22 mouse cellular contexts compared by ENCODE assay signal in genomic region chr2:93835596-93835995, GRCm38 (mm10). TPM values are rescaled to one million over a fixed set of nuclear protein-coding genes. Genes with fewer than 3 reads are reported as not detected.
DNase-seq lines count a peak whose midpoint lies in the region; ATAC-seq and TF ChIP-seq lines count a peak whose summit lies in the region.
"Had no signal": no experiment of that assay in that cellular context is flagged by ENCODE, and none has a peak within 500 bp of the region (broad histone marks: within the 10 kb centered on the region; RNA-seq: fewer than 3 reads in every experiment).

No protein-coding gene starts in this region.

- no peak overlapping the region for H3K4me3 ChIP-seq in midbrain, postnatal 0 days (ENCODE audit: low read depth, low read length)
- no peak overlapping the region for H3K4me3 ChIP-seq in midbrain, embryonic 15.5 days
- H3K4me3 ChIP-seq in E14TG2a.4 (replicated peaks; ENCODE audit: low read length), result peak overlapping the region; percentile 35; the same call in 1 of the 2 replicates
- H3K4me3 ChIP-seq in neural tube, embryonic 15.5 days (replicated peaks), result no peak overlapping the region
- H3K4me3 ChIP-seq: embryonic facial prominence, embryonic 10.5 days; embryonic facial prominence, embryonic 12.5 days; forebrain, embryonic 12.5 days had no signal

- peak overlapping the region; percentile 12; the same call in 1 of the 2 replicates for H3K27ac ChIP-seq in midbrain, postnatal 0 days (ENCODE audit: low read depth, low read length)
- H3K27ac ChIP-seq in midbrain, embryonic 15.5 days, result no peak overlapping the region
- H3K27ac ChIP-seq in neural tube, embryonic 15.5 days (replicated peaks), result no peak overlapping the region
- H3K27ac ChIP-seq: embryonic facial prominence, embryonic 10.5 days; embryonic facial prominence, embryonic 12.5 days; forebrain, embryonic 12.5 days had no signal

- H3K9me3 ChIP-seq in midbrain, postnatal 0 days (ENCODE audit: low read length), result no peaks in the 10 kb centered on the region
- H3K9me3 ChIP-seq in midbrain, embryonic 15.5 days, result no peaks in the 10 kb centered on the region
- H3K9me3 ChIP-seq in E14TG2a.4 (ENCODE audit: low read length), result peaks cover 7% of the 10 kb centered on the region; the same call in 1 of the 2 replicates
- H3K9me3 ChIP-seq in neural tube, embryonic 15.5 days (replicated peaks), result no peaks in the 10 kb centered on the region
- H3K9me3 ChIP-seq: embryonic facial prominence, embryonic 10.5 days; forebrain, embryonic 12.5 days had no signal

- no peak for ATAC-seq in midbrain, postnatal 0 days (ENCODE audit: low FRiP score)
- no peak for ATAC-seq in midbrain, embryonic 15.5 days (replicated peaks)
- ATAC-seq in neural tube, embryonic 15.5 days (ENCODE audit: low FRiP score), result no peak
- ATAC-seq: forebrain, embryonic 14.5 days; forebrain, embryonic 16.5 days had no signal

- no peak for DNase-seq in midbrain, postnatal 0 days (ENCODE audit: low spot score)
- DNase-seq in ES-CJ7 (ENCODE audit: low read depth, low spot score) (peak; percentile 73), ZHBTc4 (ENCODE audit: low read depth, low spot score) (peak; percentile 82)
- no peak for DNase-seq in left cerebral cortex, adult 11 months (ENCODE audit: low spot score)
- no peak for DNase-seq in retina, postnatal 1 day
- DNase-seq: adrenal gland, adult 2 months; adrenal gland, postnatal 10 days; adrenal gland, postnatal 25 days; cerebellum, adult 11 months; cerebellum, adult 18-20 months; cerebellum, adult 8-10 months; cerebellum, postnatal 10 days; cerebellum, postnatal 25 days had no signal

- H3K4me2 ChIP-seq in midbrain, postnatal 0 days (ENCODE audit: low read depth, low read length, poor library complexity, severe bottlenecking), result no peak overlapping the region
- H3K4me2 ChIP-seq in midbrain, embryonic 15.5 days, result no peak overlapping the region
- no peak overlapping the region for H3K4me2 ChIP-seq in neural tube, embryonic 15.5 days
- H3K4me2 ChIP-seq: embryonic facial prominence, embryonic 12.5 days; forebrain, embryonic 12.5 days had no signal

- TF ChIP-seq CTCF in midbrain, postnatal 0 days (IDR thresholded peaks at IDR 0.05), result no peak
- no peak for TF ChIP-seq CTCF in E14TG2a.4 (conservative IDR thresholded peaks at IDR 0.05; ENCODE audit: low read length)

- no peaks in the 10 kb centered on the region for H3K27me3 ChIP-seq in midbrain, postnatal 0 days (ENCODE audit: insufficient read depth, low read length)
- H3K27me3 ChIP-seq in midbrain, embryonic 15.5 days (replicated peaks), result no peaks in the 10 kb centered on the region
- H3K27me3 ChIP-seq in E14TG2a.4 (ENCODE audit: insufficient read depth, low read length), result peaks cover 28% of the 10 kb centered on the region
- no peaks in the 10 kb centered on the region for H3K27me3 ChIP-seq in neural tube, embryonic 15.5 days (replicated peaks)
- H3K27me3 ChIP-seq: embryonic facial prominence, embryonic 12.5 days; forebrain, embryonic 12.5 days had no signal

- H3K9ac ChIP-seq in midbrain, postnatal 0 days (replicated peaks; ENCODE audit: low read length, poor library complexity, severe bottlenecking), result no peak overlapping the region
- no peak overlapping the region for H3K9ac ChIP-seq in midbrain, embryonic 15.5 days
- no peak overlapping the region for H3K9ac ChIP-seq in neural tube, embryonic 15.5 days (replicated peaks)
- H3K9ac ChIP-seq: embryonic facial prominence, embryonic 12.5 days; forebrain, embryonic 12.5 days had no signal

- no peaks in the 10 kb centered on the region for H3K4me1 ChIP-seq in midbrain, postnatal 0 days (ENCODE audit: insufficient read depth, low read length)
- H3K4me1 ChIP-seq in midbrain, embryonic 15.5 days, result no peaks in the 10 kb centered on the region
- peaks cover 23% of the 10 kb centered on the region for H3K4me1 ChIP-seq in E14TG2a.4 (replicated peaks; ENCODE audit: low read depth, low read length)
- no peaks in the 10 kb centered on the region for H3K4me1 ChIP-seq in neural tube, embryonic 15.5 days
- H3K4me1 ChIP-seq: embryonic facial prominence, embryonic 10.5 days; embryonic facial prominence, embryonic 12.5 days; forebrain, embryonic 12.5 days had no signal

- peaks cover 7% of the 10 kb centered on the region; the same call in 1 of the 2 replicates for H3K36me3 ChIP-seq in midbrain, postnatal 0 days (ENCODE audit: insufficient read depth, low read length)
- no peaks in the 10 kb centered on the region; the same call in 1 of the 2 replicates for H3K36me3 ChIP-seq in midbrain, embryonic 15.5 days (replicated peaks)
- H3K36me3 ChIP-seq in E14TG2a.4 (ENCODE audit: insufficient read depth, low read length), result peaks cover 14% of the 10 kb centered on the region; the same call in 1 of the 2 replicates
- peaks cover 30% of the 10 kb centered on the region for H3K36me3 ChIP-seq in neural tube, embryonic 15.5 days

- WGBS in midbrain, postnatal 0 days, result 89% methylated on average over 11 of the region's 11 CpGs
- WGBS in midbrain, embryonic 15.5 days, result 80% methylated on average over 11 of the region's 11 CpGs
- 85% methylated on average over 11 of the region's 11 CpGs for WGBS in neural tube, embryonic 15.5 days

RNA-seq across cellular contexts. Expression of gene Ext2, which starts 13.2 kb away (rescaled TPM):
- 42.7 and 57.2 TPM in 2 replicates for total RNA-seq in midbrain, postnatal 0 days (2014; rRNA removed)
- 74.1 and 74.7 TPM in 2 replicates for polyA plus RNA-seq in midbrain, postnatal 0 days (2015; fragmentation: Nextera tagmentation; extraction: Ambion mirVana)
- 76.4 and 79.4 TPM in 2 replicates for polyA plus RNA-seq in midbrain, embryonic 15.5 days (2015; fragmentation: Nextera tagmentation; extraction: Ambion mirVana)
- polyA plus RNA-seq in neural tube, embryonic 15.5 days (2015; fragmentation: Nextera tagmentation; extraction: Ambion mirVana), result 69.7 and 77.0 TPM in 2 replicates

RNA-seq across cellular contexts. Expression of gene Accs, which starts 14.1 kb away (rescaled TPM):
- total RNA-seq in midbrain, postnatal 0 days (2014; rRNA removed), result 10.8 and 12.1 TPM in 2 replicates
- 4.7 and 4.9 TPM in 2 replicates for polyA plus RNA-seq in midbrain, postnatal 0 days (2015; fragmentation: Nextera tagmentation; extraction: Ambion mirVana)
- 5.1 and 5.2 TPM in 2 replicates for polyA plus RNA-seq in midbrain, embryonic 15.5 days (2015; fragmentation: Nextera tagmentation; extraction: Ambion mirVana)
- polyA plus RNA-seq in neural tube, embryonic 15.5 days (2015; fragmentation: Nextera tagmentation; extraction: Ambion mirVana), result 4.2 and 5.4 TPM in 2 replicates

RNA-seq across cellular contexts. Expression of gene Accsl, which starts 33.4 kb away (rescaled TPM):
- 0.52 TPM in 1 of 2 replicates, not detected in the other for total RNA-seq in midbrain, postnatal 0 days (2014; rRNA removed)
- 0.11 and 0.51 TPM in 2 replicates for polyA plus RNA-seq in midbrain, postnatal 0 days (2015; fragmentation: Nextera tagmentation; extraction: Ambion mirVana)
- polyA plus RNA-seq in midbrain, embryonic 15.5 days (2015; fragmentation: Nextera tagmentation; extraction: Ambion mirVana), result 0.17 and 0.32 TPM in 2 replicates
- polyA plus RNA-seq in neural tube, embryonic 15.5 days (2015; fragmentation: Nextera tagmentation; extraction: Ambion mirVana), result 0.23 and 0.37 TPM in 2 replicates
- total RNA-seq: MEL had no signal
- polyA plus RNA-seq: adrenal gland, adult 2 months; embryonic facial prominence, embryonic 12.5 days had no signal

Comparison
In these comparisons a context has a peak if more than half of its experiments do, and no peak if none do; other contexts are left out.
1. DNase-seq: peak in ES-CJ7 (single experiment) and ZHBTc4 (single experiment); none in midbrain, postnatal 0 days (single experiment), left cerebral cortex, adult 11 months (single experiment) and retina, postnatal 1 day (single experiment).